Mouse (Mus musculus) heart, embryonic 14.5 days (tissue): ENCODE measurements around the gene Rtel1. TPM values are rescaled to one million over a fixed set of nuclear protein-coding genes. Genes with fewer than 3 reads are reported as not detected.

Experiments
- ATAC-seq: fragments of 200-750 bp; cut with Nextera tagmentation; 2 replicates; pipeline ENCODE4 v1.8.0; 2017; ENCODE audit warnings: low read depth, moderate TSS enrichment; ENCODE audit not compliant: insufficient number of reproducible peaks, insufficient read depth, low FRiP score
- H3K27ac ChIP-seq, 2 experiments: fragments of 200-500 bp in 1 of 2; fragments of 300-500 bp in 1 of 2; sonication (generic) in 1 of 2; replicated peaks in 1 of 2; 2 replicates each; pipeline ENCODE4 v1.5.1; 2012 to 2014; ENCODE audit warnings: low read depth in 2 of 2, low read length in 2 of 2, control low read depth in 1 of 2, mild to moderate bottlenecking in 1 of 2, mixed read lengths in 1 of 2; ENCODE audit not compliant: control insufficient read depth in 1 of 2, insufficient read depth in 1 of 2
- H3K27me3 ChIP-seq: fragments of 300-500 bp; sonication (generic); 2 replicates; pipeline ENCODE4 v1.6.1; 2014; ENCODE audit warnings: mild to moderate bottlenecking, low read length, control low read depth; ENCODE audit not compliant: control insufficient read depth, insufficient read depth
- H3K36me3 ChIP-seq: fragments of 300-500 bp; sonication (generic); 2 replicates; pipeline ENCODE4 v1.6.1; 2014; ENCODE audit warnings: mild to moderate bottlenecking, control low read depth, low read length, mixed read lengths; ENCODE audit not compliant: control insufficient read depth, insufficient read depth
- H3K4me1 ChIP-seq, 2 experiments: fragments of 200-500 bp in 1 of 2; fragments of 300-500 bp in 1 of 2; sonication (generic) in 1 of 2; 2 replicates each; pipeline ENCODE4 v1.6.1; 2012 to 2014; ENCODE audit warnings: low read length in 2 of 2, control low read depth in 1 of 2, mixed read lengths in 1 of 2; ENCODE audit not compliant: control insufficient read depth in 2 of 2, insufficient read depth in 2 of 2
- H3K4me2 ChIP-seq: fragments of 300-500 bp; sonication (generic); 2 replicates; pipeline ENCODE4 v1.6.1; 2014; ENCODE audit warnings: mild to moderate bottlenecking, low read length
- H3K4me3 ChIP-seq, 2 experiments: fragments of 200-500 bp in 1 of 2; fragments of 300-500 bp in 1 of 2; sonication (generic) in 1 of 2; 2 replicates each; pipeline ENCODE4 v1.5.1; 2012 to 2014; ENCODE audit warnings: low read length in 2 of 2, mild to moderate bottlenecking in 2 of 2, control low read depth in 1 of 2, low read depth in 1 of 2, moderate library complexity in 1 of 2; ENCODE audit not compliant: control insufficient read depth in 1 of 2, insufficient read depth in 1 of 2
- H3K9ac ChIP-seq: fragments of 300-500 bp; sonication (generic); 2 replicates; pipeline ENCODE4 v1.6.1; 2014; ENCODE audit warnings: mild to moderate bottlenecking, low read length
- H3K9me3 ChIP-seq: fragments of 300-500 bp; sonication (generic); 2 replicates; pipeline ENCODE4 v1.6.1; 2016; ENCODE audit warnings: low read length, control low read depth; ENCODE audit not compliant: control insufficient read depth
- WGBS: fragments of 180-500 bp; shearing (Covaris S2); extraction: QIAGEN DNeasy Blood & Tissue Kit; methylation state at CpG from one replicate; pipeline ENCODE4 v1.1.7; 2014; 5-methylcytosine and 5-hydroxymethylcytosine counted together
- polyA plus RNA-seq: library from polyadenylated mRNA; unstranded; fragments of >200 nt; fragmentation: Nextera tagmentation; extraction: Ambion mirVana; gene quantifications from 2 replicates; pipeline ENCODE4 v1.2.1, GENCODE M21; 2014

Gene Rtel1
- polyA plus RNA-seq, 1 experiment from 2014 or later: 21.1 TPM

- 79% methylated on average over 3 of the region's 3 CpGs for WGBS
- no peak for ATAC-seq
- Histone ChIP-seq H3K9me3 (no peaks in the 10 kb centered on the region), H3K4me3 (no peak overlapping the region), H3K4me2 (no peak overlapping the region), H3K4me1 (no peaks in the 10 kb centered on the region), H3K27ac (no peak overlapping the region), H3K9ac (no peak overlapping the region), H3K27me3 (no peaks in the 10 kb centered on the region), H3K36me3 (peaks cover 14% of the 10 kb centered on the region)
Measured at GRCm38 (mm10) chr2:181403722-181404121, 84.2 kb downstream of the Rtel1 start.

Other genes starting within 250 kb of the Rtel1 start
- gene Kcnq2, start 184.4 kb upstream of the Rtel1 start, polyA plus RNA-seq: 0.11 TPM in 1 of 2 replicates, not detected in the other
- 22.6 and 24.7 TPM in 2 replicates for gene Eef1a2, start 162.7 kb upstream of the Rtel1 start, polyA plus RNA-seq
- 181 and 193 TPM in 2 replicates for gene Ppdpf, start 132.5 kb upstream of the Rtel1 start, polyA plus RNA-seq
- gene Ptk6, start 117.0 kb upstream of the Rtel1 start, polyA plus RNA-seq: not detected in 2 replicates
- 0.08 and 0.09 TPM in 2 replicates for gene Srms, start 106.6 kb upstream of the Rtel1 start, polyA plus RNA-seq
- gene Fndc11, start 99.7 kb upstream of the Rtel1 start, polyA plus RNA-seq: not detected in 2 replicates
- gene Helz2, start 77.7 kb upstream of the Rtel1 start, polyA plus RNA-seq: 1.3 and 1.6 TPM in 2 replicates
- 9.1 and 9.9 TPM in 2 replicates for gene Gmeb2, start 31.7 kb upstream of the Rtel1 start, polyA plus RNA-seq
- gene Stmn3, start 5.2 kb upstream of the Rtel1 start, polyA plus RNA-seq: 0.24 and 3.6 TPM in 2 replicates
- 26.3 and 26.5 TPM in 2 replicates for gene Zgpat, start 45.2 kb downstream of the Rtel1 start, polyA plus RNA-seq
- gene Arfrp1, start 45.7 kb downstream of the Rtel1 start, polyA plus RNA-seq: 42.8 and 46.9 TPM in 2 replicates
- 13.6 and 13.7 TPM in 2 replicates for gene Lime1, start 60.3 kb downstream of the Rtel1 start, polyA plus RNA-seq
- gene Zbtb46, start 139.7 kb downstream of the Rtel1 start, polyA plus RNA-seq: 8.8 and 10.6 TPM in 2 replicates
- gene Abhd16b, start 173.5 kb downstream of the Rtel1 start, polyA plus RNA-seq: 0.18 and 0.19 TPM in 2 replicates
- gene Tpd52l2, start 177.4 kb downstream of the Rtel1 start, polyA plus RNA-seq: 128 and 139 TPM in 2 replicates
- gene Dnajc5, start 200.7 kb downstream of the Rtel1 start, polyA plus RNA-seq: 69.8 and 81.3 TPM in 2 replicates